Mouse (Mus musculus) intestine, embryonic 14.5 days (tissue): ENCODE data around the gene Nfib. TPM values are rescaled to one million over a fixed set of nuclear protein-coding genes. Genes with fewer than 3 reads are reported as not detected.

Experiments used
- ATAC-seq: fragments of 200-750 bp; cut with Nextera tagmentation; replicated peaks from 2 replicates; pipeline ENCODE4 v1.8.0; 2017; ENCODE audit warnings: low read depth, moderate number of reproducible peaks, moderate TSS enrichment, moderate library complexity; ENCODE audit not compliant: low FRiP score, low TSS enrichment
- DNase-seq: peaks from one replicate; pipeline ENCODE4 v3.0.0-alpha.2; 2018; ENCODE audit warnings: low spot score
- H3K27ac ChIP-seq: fragments of 300-500 bp; sonication (generic); 2 replicates; pipeline ENCODE4 v1.5.1; 2014; ENCODE audit warnings: low read depth, mild to moderate bottlenecking, control low read depth
- H3K27me3 ChIP-seq: fragments of 300-500 bp; sonication (generic); replicated peaks from 2 replicates; pipeline ENCODE4 v1.6.1; 2014; ENCODE audit warnings: low read length, control low read depth; ENCODE audit not compliant: control insufficient read depth, insufficient read depth
- H3K36me3 ChIP-seq: fragments of 300-500 bp; sonication (generic); 2 replicates; pipeline ENCODE4 v1.6.1; 2014; ENCODE audit warnings: low read length, control low read depth; ENCODE audit not compliant: control insufficient read depth, insufficient read depth
- H3K4me1 ChIP-seq: fragments of 300-500 bp; sonication (generic); replicated peaks from 2 replicates; pipeline ENCODE4 v1.6.1; 2014; ENCODE audit warnings: low read length, control low read depth, mixed read lengths; ENCODE audit not compliant: control insufficient read depth, insufficient read depth
- H3K4me2 ChIP-seq: fragments of 300-500 bp; sonication (generic); 2 replicates; pipeline ENCODE4 v1.6.1; 2014; ENCODE audit warnings: low read length
- H3K4me3 ChIP-seq: fragments of 300-500 bp; sonication (generic); 2 replicates; pipeline ENCODE4 v1.5.1; 2014; ENCODE audit warnings: low read depth, low read length, control low read depth, mixed read lengths
- H3K9ac ChIP-seq: fragments of 300-500 bp; sonication (generic); 2 replicates; pipeline ENCODE4 v1.6.1; 2014; ENCODE audit warnings: mild to moderate bottlenecking, low read length
- H3K9me3 ChIP-seq: fragments of 300-500 bp; sonication (generic); 2 replicates; pipeline ENCODE4 v1.6.1; 2016; ENCODE audit warnings: low read length, control low read depth; ENCODE audit not compliant: control insufficient read depth
- WGBS: fragments of 180-500 bp; shearing (Covaris S2); extraction: QIAGEN DNeasy Blood & Tissue Kit; methylation state at CpG from one replicate; pipeline ENCODE4 v1.1.7; 2014; 5-methylcytosine and 5-hydroxymethylcytosine counted together
- polyA plus RNA-seq: library from polyadenylated mRNA; unstranded; fragments of >200 nt; fragmentation: Nextera tagmentation; extraction: Ambion mirVana; gene quantifications from 2 replicates; pipeline ENCODE4 v1.2.1, GENCODE M21; 2014

Nfib gene
- polyA plus RNA-seq, 1 experiment from 2014 or later: 61.7 TPM

DNA sequence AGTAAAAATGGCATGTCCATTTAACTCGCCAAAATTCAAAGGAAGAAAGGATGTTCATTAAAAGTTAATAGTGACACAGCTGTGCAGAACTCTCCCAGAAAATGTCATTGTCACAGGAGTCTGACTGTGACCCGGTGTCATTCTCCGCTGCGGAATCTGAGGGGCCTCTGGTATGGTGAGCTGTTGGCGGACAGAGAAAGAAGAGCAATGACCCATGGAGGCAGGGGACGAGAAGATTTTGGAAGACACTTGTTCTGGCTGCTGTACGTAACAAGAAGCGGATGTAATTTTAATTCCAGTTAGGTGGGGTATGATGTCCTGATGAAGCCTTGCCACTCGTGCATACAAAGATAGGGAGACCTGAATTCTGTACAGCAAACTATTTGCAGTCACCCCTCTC lies 120.0 kb downstream of the Nfib start:
- 90% methylated on average over 9 of the region's 9 CpGs for WGBS
- H3K27ac ChIP-seq: no peak overlapping the region
- H3K9ac ChIP-seq: no peak overlapping the region
- H3K4me3 ChIP-seq: no peak overlapping the region
- ATAC-seq (no peak), DNase-seq (no peak)
- no peaks in the 10 kb centered on the region for H3K9me3 ChIP-seq
- no peak overlapping the region for H3K4me2 ChIP-seq
- 0 out of 2 replicates have a peak, but pooled peaks cover 4% of the 10 kb centered on the region for H3K4me1 ChIP-seq
- H3K36me3 ChIP-seq: no peaks in the 10 kb centered on the region
- no peaks in the 10 kb centered on the region for H3K27me3 ChIP-seq

DNA sequence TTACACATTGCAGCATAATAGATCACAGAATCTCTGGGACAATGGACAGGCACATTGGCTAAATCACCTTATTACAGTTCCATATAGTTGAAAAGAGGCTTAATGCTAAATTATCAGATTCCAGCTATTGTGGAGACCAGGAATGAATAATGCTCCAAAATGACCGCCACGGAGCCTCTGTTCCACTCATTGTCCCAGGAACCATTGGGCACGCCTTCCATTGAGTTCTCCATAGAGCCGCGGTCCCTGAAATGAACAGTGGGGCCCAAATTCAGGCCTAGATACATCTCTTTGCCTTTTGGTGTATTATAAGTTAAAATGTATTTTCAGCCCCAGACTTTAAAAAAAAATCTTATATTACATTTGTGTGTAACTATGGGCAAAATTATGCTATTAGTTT lies 120.5 kb downstream of the Nfib start:
- H3K4me3 ChIP-seq: no peak overlapping the region
- no peak overlapping the region for H3K4me2 ChIP-seq
- 95% methylated on average over 5 of the region's 5 CpGs for WGBS
- no peaks in the 10 kb centered on the region for H3K9me3 ChIP-seq
- no peak overlapping the region for H3K27ac ChIP-seq
- H3K4me1 ChIP-seq: 0 out of 2 replicates have a peak, but pooled peaks cover 4% of the 10 kb centered on the region
- no peak overlapping the region for H3K9ac ChIP-seq
- DNase-seq (no peak), ATAC-seq (no peak)
- H3K36me3 ChIP-seq: no peaks in the 10 kb centered on the region
- no peaks in the 10 kb centered on the region for H3K27me3 ChIP-seq

DNA sequence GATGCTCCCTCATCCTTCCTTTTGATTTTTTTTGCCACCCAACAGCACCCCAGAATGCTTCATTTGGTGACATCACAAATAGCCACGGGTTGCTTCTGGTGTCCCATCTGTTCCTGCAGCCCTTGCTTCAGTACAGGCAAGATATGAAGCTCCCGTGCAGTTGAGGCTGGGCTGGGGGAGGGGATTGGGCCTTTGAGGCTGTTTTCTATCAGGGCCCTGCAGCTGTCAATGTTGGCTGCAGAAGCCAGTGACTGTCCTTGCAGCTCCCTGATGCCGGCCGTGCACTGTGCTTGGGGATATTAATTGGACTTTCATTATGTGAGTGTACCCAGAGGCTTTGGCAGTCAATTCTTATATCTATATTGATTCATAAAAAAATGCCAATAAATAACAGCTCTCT lies 121.0 kb downstream of the Nfib start:
- Histone ChIP-seq H3K4me3 (no peak overlapping the region), H3K4me1 (0 out of 2 replicates have a peak, but pooled peaks cover 4% of the 10 kb centered on the region), H3K9me3 (no peaks in the 10 kb centered on the region), H3K27me3 (no peaks in the 10 kb centered on the region), H3K27ac (no peak overlapping the region), H3K4me2 (no peak overlapping the region), H3K9ac (no peak overlapping the region), H3K36me3 (no peaks in the 10 kb centered on the region)
- no peak for ATAC-seq
- WGBS: 41% methylated on average over 4 of the region's 4 CpGs
- no peak for DNase-seq

DNA sequence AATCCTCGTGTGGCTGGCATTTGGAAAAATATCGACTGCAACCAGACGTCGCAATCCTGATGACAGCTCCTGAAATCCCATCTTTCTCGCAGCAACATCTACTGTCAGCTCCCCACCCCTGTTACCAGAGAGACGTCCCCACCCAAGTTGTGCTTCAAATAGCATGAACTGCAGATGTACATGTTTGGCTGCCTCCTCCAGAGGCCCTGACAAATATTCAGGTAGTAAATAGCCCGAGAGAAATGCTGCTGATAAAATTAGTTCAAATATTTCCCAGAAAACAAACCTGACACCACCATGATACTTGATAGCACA lies 132.3 kb downstream of the Nfib start:
- 77% methylated on average over 7 of the region's 7 CpGs for WGBS
- Histone ChIP-seq H3K27me3 (no peaks in the 10 kb centered on the region), H3K9ac (no peak overlapping the region), H3K27ac (no peak overlapping the region), H3K36me3 (no peaks in the 10 kb centered on the region), H3K4me1 (no peaks in the 10 kb centered on the region), H3K4me3 (no peak overlapping the region), H3K9me3 (no peaks in the 10 kb centered on the region), H3K4me2 (no peak overlapping the region)
- ATAC-seq: no peak
- DNase-seq: no peak

DNA sequence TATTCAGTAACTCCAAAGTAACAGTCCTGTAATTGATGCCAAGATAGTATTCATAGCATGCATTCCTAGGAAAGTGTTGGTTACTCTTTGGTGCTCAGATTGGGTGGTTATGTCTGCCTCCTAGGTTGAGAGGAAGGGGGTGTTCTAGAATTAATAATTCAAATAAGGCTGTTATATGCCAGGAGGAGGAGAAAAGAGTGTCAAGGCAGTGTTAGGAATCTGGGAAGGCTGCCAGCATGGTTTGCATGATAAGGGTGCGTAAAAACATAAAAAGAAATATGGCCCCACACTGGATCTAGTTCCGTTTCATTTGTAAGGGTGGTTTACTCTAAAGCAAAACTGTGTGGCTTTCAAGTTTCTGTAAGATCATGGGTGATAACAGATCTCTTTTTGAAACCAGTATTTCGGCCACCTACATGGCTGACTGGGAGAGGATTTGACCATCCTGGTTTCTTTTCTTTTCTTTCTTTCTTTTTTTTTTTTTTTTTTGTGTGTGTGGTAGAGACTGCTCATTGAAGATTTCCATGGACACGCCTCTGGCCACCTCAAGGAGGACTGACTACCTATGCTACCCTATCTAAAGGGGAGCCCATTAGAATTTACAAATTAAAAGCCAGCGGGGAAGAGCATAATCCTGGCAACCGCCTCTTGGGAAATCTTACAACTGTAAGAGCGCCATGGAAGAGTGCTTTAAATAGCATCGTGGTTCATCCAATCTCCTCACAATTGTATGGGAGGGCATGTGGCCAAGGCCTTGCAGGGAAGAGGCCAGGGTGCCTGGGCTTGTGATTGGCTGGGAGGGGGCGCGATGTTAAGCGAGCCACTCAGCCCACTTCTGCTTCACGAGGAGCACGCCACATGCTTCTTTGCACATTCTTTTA lies 132.9 kb downstream of the Nfib start:
- Histone ChIP-seq H3K27ac (no peak overlapping the region), H3K9ac (no peak overlapping the region), H3K27me3 (no peaks in the 10 kb centered on the region), H3K9me3 (no peaks in the 10 kb centered on the region), H3K4me1 (no peaks in the 10 kb centered on the region), H3K36me3 (no peaks in the 10 kb centered on the region), H3K4me2 (no peak overlapping the region), H3K4me3 (no peak overlapping the region)
- DNase-seq: no peak
- 78% methylated on average over 13 of the region's 13 CpGs for WGBS
- ATAC-seq: no peak

DNA sequence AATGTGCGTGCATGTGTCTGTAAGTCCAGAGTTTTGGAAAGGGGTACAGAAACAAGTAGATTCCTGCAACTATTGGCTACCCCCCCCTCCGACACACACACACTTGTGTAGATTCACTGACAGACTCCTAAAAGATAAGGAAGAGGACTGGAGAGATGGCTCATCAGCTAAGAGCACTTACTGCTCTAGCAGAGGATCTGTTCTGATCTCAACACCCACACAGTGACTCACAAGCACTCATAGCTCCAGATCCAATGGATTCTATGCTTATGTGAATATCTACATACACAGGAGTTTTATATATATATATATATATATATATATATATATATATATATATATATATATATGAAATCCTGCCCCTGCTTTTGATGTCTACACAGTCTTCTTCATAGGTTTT lies 146.7 kb downstream of the Nfib start:
- Histone ChIP-seq H3K4me2 (no peak overlapping the region), H3K36me3 (no peaks in the 10 kb centered on the region), H3K9me3 (no peaks in the 10 kb centered on the region), H3K4me1 (no peaks in the 10 kb centered on the region), H3K27me3 (no peaks in the 10 kb centered on the region), H3K27ac (no peak overlapping the region), H3K4me3 (no peak overlapping the region), H3K9ac (no peak overlapping the region)
- no peak for ATAC-seq
- WGBS: 87% methylated on average over 2 of the region's 2 CpGs
- no peak for DNase-seq

DNA sequence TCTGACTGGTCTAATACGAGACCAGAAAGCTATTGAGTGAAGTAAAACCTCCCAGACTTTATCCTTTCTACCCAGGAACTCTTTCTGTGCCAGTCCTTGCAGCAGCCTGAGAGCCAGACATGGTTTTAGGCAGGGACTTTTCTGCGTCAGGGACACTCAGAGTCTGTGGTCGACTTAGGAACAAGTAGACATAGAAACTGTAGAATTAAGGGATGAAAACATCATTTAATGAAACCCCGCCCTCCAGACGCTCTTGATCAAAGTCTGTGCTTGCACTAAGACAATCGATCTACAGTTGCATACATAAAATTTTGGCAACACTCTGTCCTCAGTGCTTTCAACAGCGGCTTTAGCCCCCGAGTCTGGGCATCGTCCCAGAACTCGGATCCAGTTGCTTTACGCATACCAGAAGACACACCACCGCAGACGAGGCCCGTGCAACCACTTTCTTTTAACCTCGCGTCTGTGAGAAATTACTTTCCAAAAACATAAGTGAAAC lies 149.8 kb downstream of the Nfib start:
- WGBS: 54% methylated on average over 16 of the region's 16 CpGs
- no peak for ATAC-seq
- no peak overlapping the region for H3K4me2 ChIP-seq
- peak overlapping the region; percentile 43; the same call in 1 of the 2 replicates for H3K27ac ChIP-seq
- H3K36me3 ChIP-seq: no peaks in the 10 kb centered on the region
- no peak overlapping the region for H3K9ac ChIP-seq
- no peak for DNase-seq
- H3K4me3 ChIP-seq: no peak overlapping the region
- no peaks in the 10 kb centered on the region for H3K4me1 ChIP-seq
- no peaks in the 10 kb centered on the region for H3K9me3 ChIP-seq
- H3K27me3 ChIP-seq: no peaks in the 10 kb centered on the region

DNA sequence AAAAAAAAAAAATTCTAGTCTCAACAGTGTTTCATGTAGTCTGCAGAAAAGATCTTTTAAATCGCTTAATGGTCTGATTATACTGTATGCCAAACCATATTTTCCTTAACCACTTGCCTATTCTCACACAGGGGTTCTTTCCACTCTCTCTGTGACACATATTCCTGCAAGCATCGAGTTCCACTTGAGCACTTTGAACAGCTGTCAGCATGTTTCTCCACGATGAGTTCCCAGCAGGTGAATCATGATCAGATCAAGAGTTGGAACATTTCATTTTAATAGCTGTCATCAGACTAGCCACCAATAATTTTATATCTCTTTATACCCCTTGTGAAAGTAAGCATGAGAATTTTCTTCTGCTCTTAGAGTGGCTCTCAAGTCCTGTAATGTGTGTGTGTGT lies 151.9 kb downstream of the Nfib start:
- Histone ChIP-seq H3K9me3 (no peaks in the 10 kb centered on the region), H3K4me3 (no peak overlapping the region), H3K9ac (no peak overlapping the region), H3K4me2 (no peak overlapping the region), H3K27ac (no peak overlapping the region), H3K27me3 (no peaks in the 10 kb centered on the region), H3K4me1 (no peaks in the 10 kb centered on the region), H3K36me3 (no peaks in the 10 kb centered on the region)
- no peak for DNase-seq
- no peak for ATAC-seq
- WGBS: 76% methylated on average over 3 of the region's 3 CpGs

DNA sequence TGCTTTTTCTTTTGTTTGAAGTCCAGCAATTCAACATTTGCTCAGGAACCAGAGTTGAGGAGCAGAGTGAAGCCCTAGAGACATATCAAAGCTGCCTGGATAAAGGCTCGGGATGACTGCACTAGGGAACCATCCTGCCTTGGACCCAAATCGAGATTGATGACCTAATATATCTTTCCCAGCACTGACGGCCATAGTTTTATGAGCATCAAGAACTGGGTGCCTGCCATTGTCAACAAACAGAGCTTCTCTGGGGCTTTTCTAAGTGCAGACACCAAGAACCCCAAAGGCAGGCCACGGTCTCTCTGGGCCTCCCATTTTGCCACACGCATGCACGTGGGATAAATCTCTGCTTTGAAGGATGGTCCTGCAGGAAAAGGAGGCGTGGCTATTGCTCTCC lies 153.3 kb downstream of the Nfib start:
- ATAC-seq (no peak), DNase-seq (no peak)
- no peaks in the 10 kb centered on the region for H3K9me3 ChIP-seq
- H3K4me2 ChIP-seq: no peak overlapping the region
- no peak overlapping the region for H3K27ac ChIP-seq
- no peaks in the 10 kb centered on the region for H3K4me1 ChIP-seq
- H3K4me3 ChIP-seq: no peak overlapping the region
- no peak overlapping the region for H3K9ac ChIP-seq
- H3K36me3 ChIP-seq: no peaks in the 10 kb centered on the region
- 52% methylated on average over 7 of the region's 7 CpGs for WGBS
- no peaks in the 10 kb centered on the region for H3K27me3 ChIP-seq
